Mouse (Mus musculus): Measurements from ENCODE around the gene Tubgcp2. TPM values are rescaled to one million over a fixed set of nuclear protein-coding genes. Genes with fewer than 3 reads are reported as not detected.

The Tubgcp2 gene
- polyA plus RNA-seq, 1 experiment from 2014 or later = 70.1 TPM

DNA sequence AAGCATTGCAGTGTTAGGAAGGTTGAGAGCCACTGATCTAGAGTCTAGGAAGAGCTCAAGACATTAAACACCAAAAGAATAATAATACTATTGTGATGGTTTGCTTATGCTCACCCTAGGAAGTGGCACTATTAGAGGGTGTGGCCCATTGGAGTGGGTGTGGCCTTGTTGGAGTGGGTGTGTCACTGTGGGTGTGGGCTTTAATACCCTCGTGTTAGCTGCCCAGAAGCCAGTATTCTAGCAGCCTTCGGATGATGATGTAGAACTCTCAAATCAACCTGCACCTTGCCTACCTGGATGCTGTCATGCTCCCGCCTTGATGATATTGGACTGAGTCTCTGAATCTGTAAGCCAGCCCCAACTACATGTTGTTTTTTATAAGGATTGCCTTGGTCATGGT is 6.3 kb upstream of the Tubgcp2 start:
- whole genome bisulfite sequencing = 65% methylated on average over 3 of the region's 3 CpGs
- Histone ChIP-seq H3K4me3 (no peak overlapping the region), H3K9ac (no peak overlapping the region), H3K27me3 (peaks cover 38% of the 10 kb centered on the region), H3K9me3 (no peaks in the 10 kb centered on the region), H3K4me1 (peaks cover 3% of the 10 kb centered on the region), H3K36me3 (peaks cover 25% of the 10 kb centered on the region), H3K27ac (no peak overlapping the region), H3K4me2 (no peak overlapping the region)
- no peak for ATAC-seq (ENCODE audit: insufficient number of reproducible peaks, insufficient read depth, low FRiP score, low TSS enrichment, low read depth)

DNA sequence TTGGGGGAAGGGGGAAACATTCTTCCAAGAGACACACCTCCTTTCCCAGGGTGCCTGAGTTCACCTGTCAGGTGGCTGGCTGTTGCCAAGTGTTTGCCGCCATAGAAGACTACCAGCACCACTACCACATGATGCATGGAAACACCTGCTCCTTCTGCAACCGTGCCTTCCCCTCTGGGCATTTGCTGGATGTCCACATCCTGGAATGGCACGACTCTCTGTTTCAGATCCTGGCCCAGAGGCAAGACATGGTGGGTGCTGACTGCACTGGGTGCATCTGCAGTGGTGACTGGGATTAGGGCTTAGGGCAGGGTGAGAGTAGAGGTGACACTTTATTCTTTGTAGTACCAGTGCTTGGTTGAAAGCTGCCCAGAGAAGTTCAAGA is 694 bp upstream of the Tubgcp2 start:
- H3K9ac ChIP-seq = peak overlapping the region; percentile 91
- no peaks in the 10 kb centered on the region for H3K27me3 ChIP-seq
- no peak overlapping the region for H3K27ac ChIP-seq
- peaks cover 21% of the 10 kb centered on the region for H3K4me1 ChIP-seq
- H3K4me3 ChIP-seq = peak overlapping the region; percentile 91
- H3K36me3 ChIP-seq = peaks cover 44% of the 10 kb centered on the region
- no peaks in the 10 kb centered on the region for H3K9me3 ChIP-seq
- H3K4me2 ChIP-seq = peak overlapping the region; percentile 79
- WGBS = 41% methylated on average over 3 of the region's 3 CpGs
- no peak for ATAC-seq (ENCODE audit: insufficient number of reproducible peaks, insufficient read depth, low FRiP score, low TSS enrichment, low read depth)

DNA sequence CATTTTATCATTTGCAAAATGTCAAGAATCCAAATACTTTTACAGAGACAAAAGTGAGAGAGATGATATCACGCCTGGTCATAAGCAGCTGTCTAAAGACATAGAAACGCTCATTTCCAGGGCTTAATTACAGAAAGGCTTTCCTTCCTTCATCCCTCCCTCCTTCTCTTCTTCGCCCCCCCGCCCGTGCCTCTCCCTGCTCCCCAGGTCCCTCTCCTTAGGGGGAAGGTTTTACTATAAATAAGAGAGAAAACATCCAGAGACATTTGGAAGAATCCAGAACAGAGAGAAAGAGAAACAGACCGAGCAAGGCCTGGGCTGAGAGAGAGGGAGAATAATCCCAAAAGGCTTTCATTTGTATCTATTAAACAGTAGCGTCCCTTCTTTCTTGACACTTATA is 1.0 kb downstream of the Tubgcp2 start:
- H3K4me3 ChIP-seq = peak overlapping the region; percentile 91
- ATAC-seq (ENCODE audit: insufficient number of reproducible peaks, insufficient read depth, low FRiP score, low TSS enrichment, low read depth) = no peak
- peaks cover 21% of the 10 kb centered on the region for H3K4me1 ChIP-seq
- no peaks in the 10 kb centered on the region for H3K9me3 ChIP-seq
- peak overlapping the region; percentile 79 for H3K4me2 ChIP-seq
- H3K9ac ChIP-seq = peak overlapping the region; percentile 91
- 17% methylated on average over 7 of the region's 7 CpGs for WGBS
- peaks cover 51% of the 10 kb centered on the region for H3K36me3 ChIP-seq
- H3K27ac ChIP-seq = peak overlapping the region; percentile 91; the same call in 1 of the 2 replicates
- H3K27me3 ChIP-seq = no peaks in the 10 kb centered on the region

GRCm38 (mm10) chr7:140033386-140033785 is 3.1 kb downstream of the Tubgcp2 start:
- Histone ChIP-seq H3K9ac (no peak overlapping the region), H3K9me3 (no peaks in the 10 kb centered on the region), H3K4me3 (no peak overlapping the region), H3K36me3 (peaks cover 54% of the 10 kb centered on the region), H3K4me1 (peaks cover 21% of the 10 kb centered on the region), H3K27ac (no peak overlapping the region), H3K27me3 (no peaks in the 10 kb centered on the region), H3K4me2 (no peak overlapping the region)
- ATAC-seq (ENCODE audit: insufficient number of reproducible peaks, insufficient read depth, low FRiP score, low TSS enrichment, low read depth) = no peak
- WGBS = 96% methylated on average over 9 of the region's 9 CpGs

- Histone ChIP-seq H3K9me3 (no peaks in the 10 kb centered on the region), H3K27ac (no peak overlapping the region), H3K9ac (no peak overlapping the region), H3K27me3 (no peaks in the 10 kb centered on the region), H3K4me3 (no peak overlapping the region), H3K36me3 (peaks cover 60% of the 10 kb centered on the region), H3K4me1 (peaks cover 18% of the 10 kb centered on the region), H3K4me2 (no peak overlapping the region)
- 97% methylated on average over 10 of the region's 10 CpGs for WGBS
- no peak for ATAC-seq (ENCODE audit: insufficient number of reproducible peaks, insufficient read depth, low FRiP score, low TSS enrichment, low read depth)
These were observed 4.1 kb downstream of the Tubgcp2 start for GRCm38 (mm10) chr7:140032366-140032765.

DNA sequence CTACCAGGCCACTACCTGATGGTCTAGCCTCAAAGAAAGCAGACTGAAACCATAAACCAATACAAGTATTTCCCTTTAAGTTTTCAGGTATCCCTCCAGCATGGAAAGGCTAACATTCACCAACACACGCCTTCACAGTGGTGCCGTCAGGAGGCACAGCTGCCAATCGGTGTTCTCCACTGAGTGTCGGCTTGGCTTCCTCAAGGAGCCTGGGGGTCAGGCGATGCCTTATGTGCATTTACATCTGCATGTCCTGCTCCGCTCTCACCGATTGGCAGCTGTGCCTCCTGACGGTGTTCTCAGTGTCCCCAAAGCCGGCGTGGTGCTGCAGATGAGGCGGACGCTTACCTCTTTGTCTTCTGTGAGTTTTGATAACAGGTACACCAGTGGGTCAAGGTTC is 4.7 kb downstream of the Tubgcp2 start:
- Histone ChIP-seq H3K4me2 (no peak overlapping the region), H3K36me3 (peaks cover 60% of the 10 kb centered on the region), H3K4me3 (no peak overlapping the region), H3K4me1 (peaks cover 12% of the 10 kb centered on the region), H3K9me3 (no peaks in the 10 kb centered on the region), H3K27ac (no peak overlapping the region), H3K27me3 (no peaks in the 10 kb centered on the region), H3K9ac (no peak overlapping the region)
- no peak for ATAC-seq (ENCODE audit: insufficient number of reproducible peaks, insufficient read depth, low FRiP score, low TSS enrichment, low read depth)
- 93% methylated on average over 12 of the region's 12 CpGs for WGBS

DNA sequence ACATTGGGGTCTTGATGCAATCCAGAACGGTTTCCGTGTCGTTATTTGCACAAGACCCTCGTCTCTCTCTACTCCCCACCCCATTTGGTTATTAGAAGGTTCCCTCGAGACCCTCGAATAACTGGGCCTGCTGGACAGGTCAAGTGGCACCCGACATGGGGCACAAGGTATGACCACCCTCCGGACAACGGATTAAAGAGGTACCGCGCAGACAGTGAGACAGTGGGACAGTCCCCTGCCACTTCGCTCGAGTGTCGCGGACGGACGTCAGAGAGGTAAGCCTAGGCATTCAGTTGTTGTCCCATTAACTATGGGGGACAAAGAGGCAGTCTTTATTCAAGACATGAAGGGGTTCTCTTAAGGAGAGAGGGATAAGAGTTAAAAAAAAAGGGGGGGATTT is 25.1 kb downstream of the Tubgcp2 start:
- Histone ChIP-seq H3K27me3 (no peaks in the 10 kb centered on the region), H3K4me3 (no peak overlapping the region), H3K9ac (no peak overlapping the region), H3K9me3 (no peaks in the 10 kb centered on the region), H3K27ac (no peak overlapping the region), H3K4me1 (no peaks in the 10 kb centered on the region), H3K36me3 (peaks cover 42% of the 10 kb centered on the region), H3K4me2 (no peak overlapping the region)
- 97% methylated on average over 17 of the region's 17 CpGs for WGBS
- ATAC-seq (ENCODE audit: insufficient number of reproducible peaks, insufficient read depth, low FRiP score, low TSS enrichment, low read depth) = no peak

GRCm38 (mm10) chr7:140007781-140008180 is 28.7 kb downstream of the Tubgcp2 start:
- Histone ChIP-seq H3K9ac (no peak overlapping the region), H3K9me3 (no peaks in the 10 kb centered on the region), H3K4me3 (no peak overlapping the region), H3K27me3 (no peaks in the 10 kb centered on the region), H3K27ac (no peak overlapping the region), H3K4me2 (no peak overlapping the region), H3K4me1 (no peaks in the 10 kb centered on the region), H3K36me3 (peaks cover 68% of the 10 kb centered on the region)
- ATAC-seq (ENCODE audit: insufficient number of reproducible peaks, insufficient read depth, low FRiP score, low TSS enrichment, low read depth) = no peak
- 95% methylated on average over 9 of the region's 9 CpGs for WGBS

DNA sequence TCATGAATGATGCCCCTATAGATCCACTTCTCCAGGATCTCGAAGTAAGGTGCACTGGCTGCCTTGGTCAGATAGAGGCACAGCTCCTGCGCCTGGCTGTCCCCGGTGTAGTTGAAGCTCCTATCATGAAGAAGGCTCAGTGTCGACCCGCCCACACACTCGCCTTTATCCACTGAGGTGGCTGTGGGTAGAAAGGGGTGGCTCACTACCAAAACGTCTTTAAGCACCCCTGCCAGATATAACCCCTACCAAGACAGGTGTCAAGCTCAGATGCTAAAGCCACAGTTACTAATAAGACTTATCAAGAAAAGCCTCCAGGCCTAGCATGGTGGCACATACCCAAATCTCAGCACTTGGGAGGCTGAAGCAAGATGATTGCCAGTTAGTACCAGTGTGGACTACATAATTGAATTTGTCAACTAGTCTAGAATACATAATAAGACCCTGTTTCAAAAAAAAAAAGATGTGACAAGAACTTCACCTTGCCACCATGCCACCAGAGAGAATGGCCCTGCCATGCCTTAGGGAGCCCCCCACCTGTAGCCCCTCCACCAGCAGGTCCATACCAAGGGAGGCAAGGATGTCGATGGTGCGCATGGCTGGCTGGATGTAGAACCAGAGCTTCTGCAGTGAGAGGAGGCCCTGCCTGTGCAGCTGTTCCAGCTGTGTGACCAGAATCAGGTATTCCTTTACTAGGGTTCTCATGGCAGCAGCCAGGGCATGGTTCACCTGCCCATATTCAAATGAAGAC is 29.4 kb downstream of the Tubgcp2 start:
- no peak for ATAC-seq (ENCODE audit: insufficient number of reproducible peaks, insufficient read depth, low FRiP score, low TSS enrichment, low read depth)
- Histone ChIP-seq H3K4me1 (no peaks in the 10 kb centered on the region), H3K9ac (no peak overlapping the region), H3K27me3 (no peaks in the 10 kb centered on the region), H3K27ac (no peak overlapping the region), H3K4me3 (no peak overlapping the region), H3K9me3 (no peaks in the 10 kb centered on the region), H3K4me2 (no peak overlapping the region), H3K36me3 (peaks cover 74% of the 10 kb centered on the region)
- WGBS = 94% methylated on average over 9 of the region's 9 CpGs

GRCm38 (mm10) chr7:140004666-140005065 is 31.8 kb downstream of the Tubgcp2 start:
- no peak for ATAC-seq (ENCODE audit: insufficient number of reproducible peaks, insufficient read depth, low FRiP score, low TSS enrichment, low read depth)
- peaks cover 84% of the 10 kb centered on the region for H3K36me3 ChIP-seq
- H3K9me3 ChIP-seq = no peaks in the 10 kb centered on the region
- WGBS = 94% methylated on average over 8 of the region's 8 CpGs
- H3K9ac ChIP-seq = no peak overlapping the region
- H3K4me1 ChIP-seq = no peaks in the 10 kb centered on the region
- no peak overlapping the region for H3K4me2 ChIP-seq
- no peak overlapping the region for H3K4me3 ChIP-seq
- H3K27me3 ChIP-seq = no peaks in the 10 kb centered on the region
- no peak overlapping the region for H3K27ac ChIP-seq

DNA sequence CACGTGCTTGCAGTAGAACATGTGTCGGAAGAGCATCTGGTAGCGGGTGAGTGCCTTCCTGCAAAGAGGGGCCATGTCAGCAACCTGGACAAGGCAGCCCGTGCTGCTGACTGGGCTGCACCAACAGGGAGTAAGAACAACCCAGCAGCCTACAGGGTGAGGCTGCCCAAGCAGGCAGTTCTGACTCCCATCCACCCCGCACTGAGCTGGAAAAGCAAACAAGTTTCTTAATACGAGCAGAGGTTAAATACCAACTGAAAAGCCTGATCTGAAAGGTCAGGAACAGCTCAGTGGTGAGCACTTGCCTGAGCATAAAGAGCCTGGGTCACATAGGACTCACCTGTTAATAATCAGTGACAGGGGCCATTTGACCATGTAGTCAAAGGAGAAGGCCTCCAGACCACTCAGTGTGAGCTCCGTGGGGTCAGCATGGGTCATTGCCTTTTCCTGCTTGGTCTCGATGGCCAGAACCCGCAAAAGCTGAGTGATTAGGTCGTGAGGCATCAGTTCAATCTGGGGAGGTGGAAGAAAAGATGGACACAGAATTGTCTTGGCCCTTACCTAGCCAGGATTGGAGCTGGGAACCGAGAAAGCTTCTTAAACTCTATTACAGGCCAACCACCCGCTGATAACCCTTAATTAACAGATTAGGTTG is 35.3 kb downstream of the Tubgcp2 start:
- peaks cover 95% of the 10 kb centered on the region for H3K36me3 ChIP-seq
- H3K4me3 ChIP-seq = no peak overlapping the region
- H3K27me3 ChIP-seq = no peaks in the 10 kb centered on the region
- H3K9me3 ChIP-seq = no peaks in the 10 kb centered on the region
- ATAC-seq (ENCODE audit: insufficient number of reproducible peaks, insufficient read depth, low FRiP score, low TSS enrichment, low read depth) = no peak
- H3K9ac ChIP-seq = no peak overlapping the region
- no peak overlapping the region for H3K27ac ChIP-seq
- no peak overlapping the region for H3K4me2 ChIP-seq
- no peaks in the 10 kb centered on the region for H3K4me1 ChIP-seq
- WGBS = 49% methylated on average over 12 of the region's 12 CpGs

DNA sequence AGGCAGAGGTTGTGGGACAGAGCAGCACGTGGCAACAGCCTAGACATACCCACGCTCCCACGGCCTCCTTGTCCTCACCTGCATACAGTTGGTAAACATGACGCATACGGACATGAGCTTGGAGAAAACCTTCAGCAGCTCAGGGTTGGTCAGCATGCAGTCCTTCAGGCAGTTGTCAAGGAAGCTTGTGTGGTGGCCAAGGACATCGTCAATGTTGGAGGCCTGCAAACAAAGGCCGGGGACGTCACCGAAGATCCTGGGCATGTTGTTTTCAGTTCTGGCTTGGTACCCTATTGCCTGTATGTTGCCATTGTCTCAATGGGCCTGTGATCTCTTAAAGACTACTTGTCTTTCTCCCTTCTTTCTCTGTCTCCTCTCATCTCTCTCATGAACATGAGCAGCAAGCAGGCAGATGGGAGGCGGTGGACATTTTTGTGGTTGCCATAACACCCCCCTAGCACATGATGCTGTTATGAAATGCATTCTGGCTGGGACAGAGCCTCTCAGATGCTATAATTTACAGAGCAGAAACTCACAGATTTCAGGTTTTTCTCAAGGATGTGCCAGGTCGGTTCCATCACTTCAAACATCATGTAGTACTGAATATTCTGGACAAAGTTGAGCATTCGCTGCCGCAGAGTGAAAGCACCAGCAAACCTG is 37.6 kb downstream of the Tubgcp2 start:
- Histone ChIP-seq H3K36me3 (peaks cover 85% of the 10 kb centered on the region), H3K4me3 (no peak overlapping the region), H3K9ac (no peak overlapping the region), H3K27ac (no peak overlapping the region), H3K4me2 (no peak overlapping the region), H3K9me3 (no peaks in the 10 kb centered on the region), H3K27me3 (no peaks in the 10 kb centered on the region), H3K4me1 (no peaks in the 10 kb centered on the region)
- WGBS = 93% methylated on average over 13 of the region's 13 CpGs
- no peak for ATAC-seq (ENCODE audit: insufficient number of reproducible peaks, insufficient read depth, low FRiP score, low TSS enrichment, low read depth)

Data from embryonic facial prominence, embryonic 13.5 days (tissue).